Mouse (Mus musculus): ENCODE measurements around the gene Pdia5. TPM values are rescaled to one million over a fixed set of nuclear protein-coding genes. Genes with fewer than 3 reads are reported as not detected.
A peak's percentile ranks its signal among the peaks of the same experiment; 100 is the strongest.

Gene Pdia5
- total and polyA plus RNA-seq, 3 experiments, result not detected

- TF ChIP-seq UBTF (IDR thresholded peaks at IDR 0.05; ENCODE audit: borderline replicate concordance, insufficient read depth, low read depth, low read length), result no peak
- no peak for TF ChIP-seq BHLHE40 (IDR thresholded peaks at IDR 0.05; ENCODE audit: borderline replicate concordance, low read depth, low read length)
- TF ChIP-seq ZC3H11A (IDR thresholded peaks at IDR 0.05; ENCODE audit: low read depth, low read length), result no peak
- TF ChIP-seq E2F4 (IDR thresholded peaks at IDR 0.05; ENCODE audit: borderline replicate concordance, low read depth, low read length), result no peak
- TF ChIP-seq NELFE (IDR thresholded peaks at IDR 0.05; ENCODE audit: low read depth, low read length), result peak; percentile 85
- peak; percentile 69 for TF ChIP-seq NRF1 (IDR thresholded peaks at IDR 0.05; ENCODE audit: insufficient read depth, low read depth, low read length, poor library complexity, severe bottlenecking)
- no peak for TF ChIP-seq ETS1 (IDR thresholded peaks at IDR 0.05; ENCODE audit: low read depth, low read length)
- TF ChIP-seq KAT2A (conservative IDR thresholded peaks at IDR 0.05; ENCODE audit: low read depth, low read length), result no peak
- 0 out of 2 replicates have a peak, but pooled peaks have one; percentile 30 for TF ChIP-seq SIN3A (IDR thresholded peaks at IDR 0.05; ENCODE audit: low read length)
- no peak for TF ChIP-seq GATA1 (IDR thresholded peaks at IDR 0.05; ENCODE audit: low read depth, low read length)
- peak; percentile 47; the same call in 1 of the 2 replicates for TF ChIP-seq MAX (IDR thresholded peaks at IDR 0.05; ENCODE audit: low read length)
- TF ChIP-seq CTCF (IDR thresholded peaks at IDR 0.05 in 2 of 3, conservative IDR thresholded peaks at IDR 0.05 in 1 of 3; ENCODE audit: control insufficient read depth in 1 of 3, insufficient read depth in 1 of 3, low read depth in 2 of 3, low read length in 3 of 3, poor library complexity in 1 of 3, severe bottlenecking in 1 of 3), result no peak
- no peak for TF ChIP-seq RCOR1 (IDR thresholded peaks at IDR 0.05; ENCODE audit: low read depth, low read length)
- no peak for TF ChIP-seq USF1 (IDR thresholded peaks at IDR 0.05; ENCODE audit: low read depth, low read length)
- peak; percentile 73 to 84 for TF ChIP-seq POLR2A (IDR thresholded peaks at IDR 0.05; ENCODE audit: control insufficient read depth in 1 of 2, insufficient read depth in 1 of 2, low read depth in 1 of 2, low read length in 2 of 2, poor library complexity in 1 of 2)
Measured at GRCm38 (mm10) chr16:35363150-35364062, 127.3 kb downstream of the Pdia5 start, which contains the start of gene Sec22a (continued).

GRCm38 (mm10) chr16:35362221-35362620 is 128.5 kb downstream of the Pdia5 start:
- DNase-seq (ENCODE audit: low read depth, low spot score), result peak; percentile 14
- no peak overlapping the region for H3K27ac ChIP-seq (ENCODE audit: control insufficient read depth, low read depth, low read length)
- H3K36me3 ChIP-seq (ENCODE audit: control insufficient read depth in 1 of 2, insufficient read depth in 2 of 2, low read length in 2 of 2), result peaks cover 0 to 4% of the 10 kb centered on the region in 2 experiments; a peak in 1 of 4 replicates
- peaks cover 0 to 4% of the 10 kb centered on the region in 2 experiments; a peak in 1 of 4 replicates for H3K4me1 ChIP-seq (ENCODE audit: control insufficient read depth in 1 of 2, insufficient read depth in 2 of 2, low read length in 2 of 2)
- H3K9ac ChIP-seq (ENCODE audit: control insufficient read depth, low read depth, low read length, poor library complexity, severe bottlenecking), result no peak overlapping the region
- H3K4me3 ChIP-seq (ENCODE audit: control insufficient read depth in 1 of 2, insufficient read depth in 1 of 2, low read depth in 2 of 2, low read length in 2 of 2), result no peak overlapping the region
- no peaks in the 10 kb centered on the region for H3K9me3 ChIP-seq (replicated peaks; ENCODE audit: insufficient read depth, low read length)
- TF ChIP-seq GATA1 (IDR thresholded peaks at IDR 0.05; ENCODE audit: low read depth, low read length) (no peak), POLR2AphosphoS2 (IDR thresholded peaks at IDR 0.05; ENCODE audit: low read length) (no peak), HCFC1 (IDR thresholded peaks at IDR 0.05; ENCODE audit: low read depth, low read length) (no peak)
- no peaks in the 10 kb centered on the region; a peak in 1 of 4 replicates for H3K27me3 ChIP-seq (ENCODE audit: control insufficient read depth in 1 of 2, insufficient read depth in 2 of 2, low read length in 2 of 2)
- no peaks in the 10 kb centered on the region; the same call in none of the 2 replicates for H3K79me2 ChIP-seq (ENCODE audit: control insufficient read depth, insufficient read depth, low read length, poor library complexity)

All from MEL (cell line).